Mouse (Mus musculus) bone marrow, adult 2 months (tissue): ENCODE measurements around the gene Gja10.

Experiments
- CTCF ChIP-seq: fragments of 200-500 bp; IDR thresholded peaks from 2 replicates; pipeline ENCODE4 v1.5.1; 2011; ENCODE audit warnings: low read length, control low read depth; ENCODE audit not compliant: control insufficient read depth, insufficient read depth
- POLR2A ChIP-seq: fragments of 200-500 bp; IDR thresholded peaks from 2 replicates; pipeline ENCODE4 v1.6.1; 2011; ENCODE audit warnings: low read depth, mild to moderate bottlenecking, control low read depth, low read length, borderline replicate concordance; ENCODE audit not compliant: control insufficient read depth

DNA sequence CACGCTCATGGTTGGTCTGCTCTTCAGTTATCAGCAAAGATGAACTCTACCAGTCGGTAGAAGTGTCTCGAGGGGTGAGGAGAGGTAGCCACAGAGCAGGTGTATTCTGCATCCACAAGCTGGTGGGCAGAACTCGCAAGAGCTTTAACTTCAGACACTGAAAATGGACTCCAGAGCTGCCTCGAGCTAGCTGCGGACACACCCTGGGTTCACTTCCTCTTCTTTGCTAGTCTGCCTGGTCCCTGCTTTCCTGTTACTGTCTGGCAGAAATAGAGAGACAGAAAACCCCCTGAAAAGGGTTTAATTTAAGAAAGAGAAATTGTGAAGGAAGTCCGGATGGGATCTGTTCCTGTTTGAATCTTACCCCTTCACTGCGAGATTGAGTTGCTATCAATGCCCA, 37.6 kb downstream of the Gja10 start:
- TF ChIP-seq CTCF = no peak
- no peak for TF ChIP-seq POLR2A
